Mouse (Mus musculus): ENCODE data around the gene Shkbp1. TPM values are rescaled to one million over a fixed set of nuclear protein-coding genes. Genes with fewer than 3 reads are reported as not detected.
A peak's percentile ranks its signal among the peaks of the same experiment; 100 is the strongest.

The Shkbp1 gene
- polyA plus RNA-seq, 1 experiment from 2014 or later, result 54.5 TPM

- no peak overlapping the region for H3K27ac ChIP-seq
- H3K4me1 ChIP-seq, result peaks cover 4% of the 10 kb centered on the region
- no peak overlapping the region for H3K4me2 ChIP-seq (replicated peaks)
- H3K9ac ChIP-seq, result no peak overlapping the region
- H3K36me3 ChIP-seq, result peaks cover 58% of the 10 kb centered on the region
- no peak for ATAC-seq (ENCODE audit: low FRiP score, low read depth)
- H3K9me3 ChIP-seq, result no peaks in the 10 kb centered on the region; the same call in 1 of the 2 replicates
- no peak overlapping the region for H3K4me3 ChIP-seq
- 49% methylated on average over 4 of the region's 4 CpGs for WGBS
- peaks cover 24% of the 10 kb centered on the region for H3K27me3 ChIP-seq
Observed at GRCm38 (mm10) chr7:27342595-27342994, 13.2 kb downstream of the Shkbp1 start.

- Histone ChIP-seq H3K9ac (no peak overlapping the region), H3K9me3 (no peaks in the 10 kb centered on the region; the same call in 1 of the 2 replicates), H3K27ac (no peak overlapping the region), H3K4me2 (replicated peaks) (no peak overlapping the region), H3K36me3 (peaks cover 33% of the 10 kb centered on the region), H3K27me3 (peaks cover 41% of the 10 kb centered on the region), H3K4me1 (peaks cover 25% of the 10 kb centered on the region), H3K4me3 (no peak overlapping the region)
- no peak for ATAC-seq (ENCODE audit: low FRiP score, low read depth)
- WGBS, result 30% methylated on average over 7 of the region's 7 CpGs
Observed at GRCm38 (mm10) chr7:27339519-27339918, 16.3 kb downstream of the Shkbp1 start.

GRCm38 (mm10) chr7:27339114-27339513 is 16.7 kb downstream of the Shkbp1 start:
- H3K9me3 ChIP-seq, result no peaks in the 10 kb centered on the region; the same call in 1 of the 2 replicates
- 59% methylated on average over 4 of the region's 4 CpGs for WGBS
- no peak overlapping the region for H3K4me3 ChIP-seq

GRCm38 (mm10) chr7:27337175-27337853 is 18.5 kb downstream of the Shkbp1 start, which contains the start of gene Ltbp4:
Ltbp4 (minus strand) TSS chr7:27337692.
- H3K4me3 ChIP-seq, result peak within 1 kb of the TSS; percentile 51
- peaks cover 46% of the 10 kb centered on the region for H3K4me1 ChIP-seq
- peak; percentile 48 for ATAC-seq (ENCODE audit: low FRiP score, low read depth)
- H3K27ac ChIP-seq, result peak within 1 kb of the TSS; percentile 58; the same call in 1 of the 2 replicates
- H3K27me3 ChIP-seq, result peaks cover 63% of the 10 kb centered on the region
- peak within 1 kb of the TSS; percentile 86 for H3K4me2 ChIP-seq (replicated peaks)
- H3K9ac ChIP-seq, result peak within 1 kb of the TSS; percentile 70
- H3K36me3 ChIP-seq, result peaks cover 14% of the 10 kb centered on the region
- H3K9me3 ChIP-seq, result no peaks in the 10 kb centered on the region; the same call in 1 of the 2 replicates
- WGBS, result 2% methylated on average over 36 of the region's 36 CpGs

More at GRCm38 (mm10) chr7:27339114-27339513, 16.7 kb downstream of the Shkbp1 start:
- peaks cover 45% of the 10 kb centered on the region for H3K27me3 ChIP-seq
- no peak overlapping the region for H3K4me2 ChIP-seq (replicated peaks)
- H3K4me1 ChIP-seq, result peaks cover 29% of the 10 kb centered on the region
- no peak for ATAC-seq (ENCODE audit: low FRiP score, low read depth)
- H3K9ac ChIP-seq, result no peak overlapping the region
- no peak overlapping the region for H3K27ac ChIP-seq
- H3K36me3 ChIP-seq, result peaks cover 29% of the 10 kb centered on the region

- peaks cover 3% of the 10 kb centered on the region; the same call in 1 of the 2 replicates for H3K36me3 ChIP-seq
- H3K27ac ChIP-seq, result peak overlapping the region; percentile 58; the same call in 1 of the 2 replicates
- H3K4me2 ChIP-seq (replicated peaks), result peak overlapping the region; percentile 86
- no peaks in the 10 kb centered on the region; the same call in 1 of the 2 replicates for H3K9me3 ChIP-seq
- peaks cover 75% of the 10 kb centered on the region for H3K27me3 ChIP-seq
- H3K4me1 ChIP-seq, result peaks cover 57% of the 10 kb centered on the region
- peak overlapping the region; percentile 70 for H3K9ac ChIP-seq
- H3K4me3 ChIP-seq, result peak overlapping the region; percentile 51
- under 1% methylated on average over 47 of the region's 47 CpGs for WGBS
- ATAC-seq (ENCODE audit: low FRiP score, low read depth), result peak; percentile 87
Observed at GRCm38 (mm10) chr7:27335928-27336823, 19.6 kb downstream of the Shkbp1 start.

- peak overlapping the region; percentile 97 for H3K4me2 ChIP-seq (replicated peaks)
- peaks cover 81% of the 10 kb centered on the region for H3K27me3 ChIP-seq
- WGBS, result 65% methylated on average over 15 of the region's 15 CpGs
- no peaks in the 10 kb centered on the region for H3K36me3 ChIP-seq
- peaks cover 67% of the 10 kb centered on the region for H3K4me1 ChIP-seq
- H3K27ac ChIP-seq, result no peak overlapping the region
- no peak overlapping the region; the same call in 1 of the 2 replicates for H3K9ac ChIP-seq
- H3K9me3 ChIP-seq, result no peaks in the 10 kb centered on the region
- ATAC-seq (ENCODE audit: low FRiP score, low read depth), result no peak
- H3K4me3 ChIP-seq, result peak overlapping the region; percentile 51; the same call in 1 of the 2 replicates
Observed at GRCm38 (mm10) chr7:27335011-27335720, 20.7 kb downstream of the Shkbp1 start.

GRCm38 (mm10) chr7:27334405-27334911 is 21.4 kb downstream of the Shkbp1 start:
- 3% methylated on average over 32 of the region's 32 CpGs for WGBS
- ATAC-seq (ENCODE audit: low FRiP score, low read depth), result no peak
- Histone ChIP-seq H3K9me3 (no peaks in the 10 kb centered on the region), H3K27me3 (peaks cover 86% of the 10 kb centered on the region), H3K4me1 (peaks cover 74% of the 10 kb centered on the region), H3K27ac (no peak overlapping the region), H3K4me2 (replicated peaks) (peak overlapping the region; percentile 97), H3K9ac (peak overlapping the region; percentile 39; the same call in 1 of the 2 replicates), H3K4me3 (peak overlapping the region; percentile 57), H3K36me3 (no peaks in the 10 kb centered on the region)

- H3K27me3 ChIP-seq, result peaks cover 86% of the 10 kb centered on the region
- no peak for ATAC-seq (ENCODE audit: low FRiP score, low read depth)
- under 1% methylated on average over 39 of the region's 77 CpGs for WGBS
- no peaks in the 10 kb centered on the region for H3K9me3 ChIP-seq
- no peak overlapping the region for H3K27ac ChIP-seq
- peak overlapping the region; percentile 97 for H3K4me2 ChIP-seq (replicated peaks)
- H3K4me1 ChIP-seq, result peaks cover 83% of the 10 kb centered on the region
- peak overlapping the region; percentile 74 for H3K9ac ChIP-seq
- peak overlapping the region; percentile 57 for H3K4me3 ChIP-seq
- no peaks in the 10 kb centered on the region for H3K36me3 ChIP-seq
Observed at GRCm38 (mm10) chr7:27333316-27333941, 22.4 kb downstream of the Shkbp1 start.

- H3K27ac ChIP-seq, result peak overlapping the region; percentile 22; the same call in 1 of the 2 replicates
- H3K9me3 ChIP-seq, result no peaks in the 10 kb centered on the region
- H3K27me3 ChIP-seq, result peaks cover 86% of the 10 kb centered on the region
- peak overlapping the region; percentile 74 for H3K9ac ChIP-seq
- H3K4me3 ChIP-seq, result peak overlapping the region; percentile 57
- H3K4me2 ChIP-seq (replicated peaks), result peak overlapping the region; percentile 97
- peaks cover 79% of the 10 kb centered on the region for H3K4me1 ChIP-seq
- 1% methylated on average over 39 of the region's 39 CpGs for WGBS
- 0 out of 2 replicates have a peak, but pooled peaks cover 4% of the 10 kb centered on the region for H3K36me3 ChIP-seq
- no peak for ATAC-seq (ENCODE audit: low FRiP score, low read depth)
Observed at GRCm38 (mm10) chr7:27332353-27333199, 23.2 kb downstream of the Shkbp1 start.

GRCm38 (mm10) chr7:27331854-27332253 is 24.0 kb downstream of the Shkbp1 start:
- Histone ChIP-seq H3K4me2 (replicated peaks) (peak overlapping the region; percentile 97), H3K27me3 (peaks cover 88% of the 10 kb centered on the region), H3K4me1 (peaks cover 72% of the 10 kb centered on the region), H3K36me3 (0 out of 2 replicates have a peak, but pooled peaks cover 4% of the 10 kb centered on the region), H3K9me3 (no peaks in the 10 kb centered on the region), H3K27ac (peak overlapping the region; percentile 22; the same call in 1 of the 2 replicates), H3K4me3 (peak overlapping the region; percentile 57), H3K9ac (no peak overlapping the region)
- no peak for ATAC-seq (ENCODE audit: low FRiP score, low read depth)
- 5% methylated on average over 8 of the region's 8 CpGs for WGBS
